Mouse (Mus musculus) limb, embryonic 14.5 days (tissue): ENCODE data around the gene Pla2g4b. TPM values are rescaled to one million over a fixed set of nuclear protein-coding genes. Genes with fewer than 3 reads are reported as not detected.

Experiments
- ATAC-seq: fragments of 200-750 bp; cut with Nextera tagmentation; 2 replicates; pipeline ENCODE4 v1.8.0; 2017; ENCODE audit warnings: low read depth, moderate number of reproducible peaks, moderate TSS enrichment; ENCODE audit not compliant: low FRiP score
- DNase-seq: peaks from one replicate; pipeline ENCODE4 v3.0.0-alpha.2; 2015; ENCODE audit warnings: low spot score
- H3K27ac ChIP-seq: fragments of 300-500 bp; sonication (generic); replicated peaks from 2 replicates; pipeline ENCODE4 v1.5.1; 2014; ENCODE audit warnings: low read depth, mild to moderate bottlenecking, low read length, moderate library complexity, mixed read lengths
- H3K27me3 ChIP-seq: fragments of 300-500 bp; sonication (generic); 2 replicates; pipeline ENCODE4 v1.6.1; 2014; ENCODE audit warnings: low read length, mixed read lengths; ENCODE audit not compliant: control insufficient read depth, insufficient read depth
- H3K36me3 ChIP-seq: fragments of 300-500 bp; sonication (generic); 2 replicates; pipeline ENCODE4 v1.6.1; 2014; ENCODE audit warnings: mild to moderate bottlenecking, low read length, moderate library complexity, mixed read lengths; ENCODE audit not compliant: control insufficient read depth, insufficient read depth
- H3K4me1 ChIP-seq: fragments of 300-500 bp; sonication (generic); 2 replicates; pipeline ENCODE4 v1.6.1; 2014; ENCODE audit warnings: antibody characterized with exemption, low read length, mixed read lengths; ENCODE audit not compliant: control insufficient read depth, insufficient read depth
- H3K4me2 ChIP-seq: fragments of 300-500 bp; sonication (generic); replicated peaks from 2 replicates; pipeline ENCODE4 v1.6.1; 2014; ENCODE audit warnings: low read depth, mild to moderate bottlenecking, low read length, moderate library complexity; ENCODE audit not compliant: severe bottlenecking
- H3K4me3 ChIP-seq: fragments of 300-500 bp; sonication (generic); replicated peaks from 2 replicates; pipeline ENCODE4 v1.5.1; 2014; ENCODE audit warnings: low read length
- H3K9ac ChIP-seq: fragments of 300-500 bp; sonication (generic); 2 replicates; pipeline ENCODE4 v1.6.1; 2014; ENCODE audit warnings: mild to moderate bottlenecking, low read depth, low read length, moderate library complexity; ENCODE audit not compliant: severe bottlenecking
- H3K9me3 ChIP-seq: fragments of 300-500 bp; sonication (generic); 2 replicates; pipeline ENCODE4 v1.6.1; 2016; ENCODE audit warnings: low read length; ENCODE audit not compliant: control insufficient read depth
- POLR2A ChIP-seq: fragments of 200-500 bp; IDR thresholded peaks from 2 replicates; pipeline ENCODE4 v1.8.0; 2012; ENCODE audit warnings: inconsistent platforms, mild to moderate bottlenecking, moderate library complexity, borderline replicate concordance; ENCODE audit not compliant: insufficient read depth, insufficient read length; ENCODE audit errors: extremely low read depth
- WGBS: fragments of 180-500 bp; shearing (Covaris S2); extraction: QIAGEN DNeasy Blood & Tissue Kit; methylation state at CpG from one replicate; pipeline ENCODE4 v1.1.7; 2014; 5-methylcytosine and 5-hydroxymethylcytosine counted together
- polyA plus RNA-seq, 2 experiments: library from polyadenylated mRNA; depleted of rRNA in 1 of 2; stranded (reverse) in 1 of 2; unstranded in 1 of 2; fragments of >200 nt; fragmentation: Nextera tagmentation in 1 of 2; extraction: Ambion mirVana in 1 of 2; gene quantifications; 2 replicates each; pipeline versions ENCODE4 v1.2.1 to v1.2.3; 2012 to 2014

The Pla2g4b gene
- polyA plus RNA-seq, 2 experiments, result 1.7 to 21.9 TPM

GRCm38 (mm10) chr2:120007680-120008210 lies 25.5 kb upstream of the Pla2g4b start:
- no peak for TF ChIP-seq POLR2A
- WGBS, result 71% methylated on average over 4 of the region's 4 CpGs
- DNase-seq (no peak), ATAC-seq (no peak)
- H3K4me2 ChIP-seq, result no peak overlapping the region
- H3K4me3 ChIP-seq, result no peak overlapping the region
- H3K4me1 ChIP-seq, result no peaks in the 10 kb centered on the region
- H3K27me3 ChIP-seq, result no peaks in the 10 kb centered on the region
- H3K9me3 ChIP-seq, result no peaks in the 10 kb centered on the region
- H3K9ac ChIP-seq, result no peak overlapping the region
- H3K36me3 ChIP-seq, result peaks cover 8% of the 10 kb centered on the region
- H3K27ac ChIP-seq, result no peak overlapping the region

DNA sequence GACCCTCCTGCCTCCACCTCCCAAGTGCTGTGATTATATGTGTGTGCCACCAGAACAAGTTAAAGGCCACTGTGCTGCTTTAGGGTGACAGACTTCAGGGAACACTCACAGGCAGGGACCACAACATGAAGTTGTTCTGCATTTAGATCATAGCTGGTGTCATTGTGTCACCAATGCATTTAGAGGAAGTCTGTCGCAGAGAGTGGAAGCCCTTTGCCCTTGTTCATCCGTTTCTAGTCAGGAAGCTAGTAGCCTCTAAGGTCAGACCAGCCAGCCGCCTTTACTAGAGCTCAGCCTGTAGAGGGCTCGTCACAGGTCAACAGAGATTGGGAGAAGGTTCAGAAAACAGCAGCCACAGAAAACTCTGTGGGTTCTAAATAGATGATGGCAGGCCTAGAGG lies 24.5 kb upstream of the Pla2g4b start:
- 67% methylated on average over 4 of the region's 4 CpGs for WGBS

GRCm38 (mm10) chr2:120011462-120012200 lies 21.6 kb upstream of the Pla2g4b start:
- Histone ChIP-seq H3K27ac (no peak overlapping the region), H3K36me3 (peaks cover 35% of the 10 kb centered on the region), H3K4me3 (no peak overlapping the region), H3K9me3 (no peaks in the 10 kb centered on the region), H3K4me1 (no peaks in the 10 kb centered on the region), H3K9ac (no peak overlapping the region), H3K27me3 (no peaks in the 10 kb centered on the region), H3K4me2 (no peak overlapping the region)
- WGBS, result 75% methylated on average over 8 of the region's 8 CpGs
- peak; percentile 65; the same call in 1 of the 2 replicates for ATAC-seq
- DNase-seq, result peak; percentile 71
- TF ChIP-seq POLR2A, result no peak

More for the DNA sequence above, 24.5 kb upstream of the Pla2g4b start:
- TF ChIP-seq POLR2A, result no peak
- ATAC-seq (no peak), DNase-seq (no peak)
- H3K4me3 ChIP-seq, result no peak overlapping the region
- H3K4me2 ChIP-seq, result no peak overlapping the region
- no peaks in the 10 kb centered on the region for H3K27me3 ChIP-seq
- no peaks in the 10 kb centered on the region for H3K4me1 ChIP-seq
- H3K36me3 ChIP-seq, result peaks cover 16% of the 10 kb centered on the region
- H3K27ac ChIP-seq, result no peak overlapping the region
- H3K9me3 ChIP-seq, result no peaks in the 10 kb centered on the region
- H3K9ac ChIP-seq, result no peak overlapping the region

DNA sequence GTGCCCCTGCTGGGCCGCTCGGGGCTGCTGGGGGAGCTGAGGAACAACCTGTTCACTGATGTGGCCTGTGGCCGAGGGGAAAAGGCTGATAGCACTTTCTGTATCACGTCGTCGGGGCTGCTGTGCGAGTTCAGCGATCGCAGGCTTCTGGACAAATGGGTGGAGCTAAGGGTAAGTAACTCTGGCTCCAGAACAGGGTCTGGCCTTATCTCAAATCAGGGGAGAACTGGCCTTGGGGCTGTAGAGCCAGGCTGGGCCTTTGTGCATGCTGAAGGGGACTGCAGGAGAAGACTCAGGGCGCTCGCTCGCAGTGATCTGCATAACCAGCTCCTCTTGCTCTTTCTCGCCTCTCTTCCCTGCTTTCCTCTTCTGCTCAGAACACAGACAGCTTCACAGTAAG lies 20.3 kb upstream of the Pla2g4b start:
- Histone ChIP-seq H3K36me3 (peaks cover 43% of the 10 kb centered on the region), H3K9ac (no peak overlapping the region), H3K27ac (no peak overlapping the region), H3K4me1 (no peaks in the 10 kb centered on the region), H3K4me3 (no peak overlapping the region), H3K9me3 (no peaks in the 10 kb centered on the region), H3K27me3 (no peaks in the 10 kb centered on the region), H3K4me2 (no peak overlapping the region)
- 83% methylated on average over 13 of the region's 13 CpGs for WGBS
- no peak for ATAC-seq
- DNase-seq, result no peak
- TF ChIP-seq POLR2A, result no peak

GRCm38 (mm10) chr2:120013831-120014486 lies 19.3 kb upstream of the Pla2g4b start:
- no peaks in the 10 kb centered on the region for H3K9me3 ChIP-seq
- 97% methylated on average over 2 of the region's 2 CpGs for WGBS
- H3K4me2 ChIP-seq, result no peak overlapping the region
- no peak overlapping the region for H3K9ac ChIP-seq
- H3K36me3 ChIP-seq, result peaks cover 51% of the 10 kb centered on the region
- TF ChIP-seq POLR2A, result no peak
- H3K4me1 ChIP-seq, result no peaks in the 10 kb centered on the region
- H3K4me3 ChIP-seq, result no peak overlapping the region
- ATAC-seq (no peak), DNase-seq (no peak)
- no peak overlapping the region for H3K27ac ChIP-seq
- H3K27me3 ChIP-seq, result no peaks in the 10 kb centered on the region
